Comparison of ENCODE assay signal across 10 mouse cellular contexts in genomic region chr9:96167168-96167585, GRCm38 (mm10). TPM values are rescaled to one million over a fixed set of nuclear protein-coding genes. Genes with fewer than 3 reads are reported as not detected.
DNase-seq lines count a peak whose midpoint lies in the region; ATAC-seq lines count a peak whose summit lies in the region.
"Had no signal": no experiment of that assay in that cellular context is flagged by ENCODE, and none has a peak within 500 bp of the region (broad histone marks: within the 10 kb centered on the region; RNA-seq: fewer than 3 reads in every experiment).

No protein-coding gene starts in this region.

- H3K36me3 ChIP-seq in neural tube, embryonic 15.5 days, result no peaks in the 10 kb centered on the region
- no peaks in the 10 kb centered on the region for H3K36me3 ChIP-seq in limb, embryonic 11.5 days (ENCODE audit: control insufficient read depth, insufficient read depth, low read length)

- no peaks in the 10 kb centered on the region for H3K4me1 ChIP-seq in neural tube, embryonic 15.5 days
- H3K4me1 ChIP-seq in limb, embryonic 11.5 days (ENCODE audit: control insufficient read depth, insufficient read depth, low read length), result no peaks in the 10 kb centered on the region
- H3K4me1 ChIP-seq: stomach, embryonic 15.5 days had no signal

- H3K27me3 ChIP-seq in neural tube, embryonic 15.5 days (replicated peaks), result no peaks in the 10 kb centered on the region
- H3K27me3 ChIP-seq in limb, embryonic 11.5 days (ENCODE audit: control insufficient read depth, insufficient read depth, low read length), result no peaks in the 10 kb centered on the region
- H3K27me3 ChIP-seq: stomach, embryonic 15.5 days had no signal

- no peak overlapping the region for H3K4me3 ChIP-seq in neural tube, embryonic 15.5 days (replicated peaks)
- no peak overlapping the region for H3K4me3 ChIP-seq in limb, embryonic 11.5 days (ENCODE audit: low read depth, low read length)
- H3K4me3 ChIP-seq: erythroblast, embryonic 14.5 days; stomach, embryonic 15.5 days had no signal

- H3K9me3 ChIP-seq in neural tube, embryonic 15.5 days (replicated peaks), result no peaks in the 10 kb centered on the region
- H3K9me3 ChIP-seq in limb, embryonic 11.5 days (ENCODE audit: control insufficient read depth, low read length), result no peaks in the 10 kb centered on the region
- H3K9me3 ChIP-seq: stomach, embryonic 15.5 days had no signal

- H3K27ac ChIP-seq in neural tube, embryonic 15.5 days (replicated peaks), result no peak overlapping the region
- H3K27ac ChIP-seq in limb, embryonic 11.5 days (replicated peaks; ENCODE audit: low read depth, low read length), result no peak overlapping the region
- H3K27ac ChIP-seq: stomach, embryonic 15.5 days had no signal

- 23% methylated on average over 5 of the region's 5 CpGs for WGBS in neural tube, embryonic 15.5 days
- WGBS in limb, embryonic 11.5 days, result 39% methylated on average over 5 of the region's 5 CpGs

- no peak for ATAC-seq in neural tube, embryonic 15.5 days (ENCODE audit: low FRiP score)
- peak; percentile 62; the same call in 1 of the 2 replicates for ATAC-seq in limb, embryonic 11.5 days (ENCODE audit: insufficient number of reproducible peaks, low FRiP score, low TSS enrichment, low read depth)
- peak; percentile 74; the same call in 1 of the 2 replicates for ATAC-seq in neutrophil, adult 5-6 weeks (ENCODE audit: extremely low read depth, insufficient number of reproducible peaks, low FRiP score, poor library complexity, severe bottlenecking)

- DNase-seq in neural tube, embryonic 10.5 days (ENCODE audit: extremely low spot score, low spot score), result peak; percentile 91
- DNase-seq in cerebellum, adult 18-20 months, result peak; percentile 28 to 48
- DNase-seq in frontal cortex, postnatal 25 days (ENCODE audit: low spot score in 2 of 2), result peak; percentile 34 to 50
- DNase-seq in kidney, adult 18-20 months, result peak; percentile 81
- peak; percentile 91 for DNase-seq in limb, embryonic 11.5 days (ENCODE audit: low spot score)
- DNase-seq in testis, postnatal 10 days (ENCODE audit: low spot score), result peak; percentile 91

- H3K4me2 ChIP-seq in neural tube, embryonic 15.5 days, result no peak overlapping the region
- H3K4me2 ChIP-seq in limb, embryonic 11.5 days (ENCODE audit: low read depth, severe bottlenecking), result no peak overlapping the region
- H3K4me2 ChIP-seq: stomach, embryonic 15.5 days had no signal

- H3K9ac ChIP-seq in neural tube, embryonic 15.5 days (replicated peaks), result no peak overlapping the region
- no peak overlapping the region for H3K9ac ChIP-seq in limb, embryonic 11.5 days (ENCODE audit: low read length)
- H3K9ac ChIP-seq: stomach, embryonic 15.5 days had no signal

RNA-seq across cellular contexts. Expression of gene Tfdp2, which starts 28.9 kb away (rescaled TPM):
- polyA plus RNA-seq in neural tube, embryonic 15.5 days (2015; fragmentation: Nextera tagmentation; extraction: Ambion mirVana), result 16.2 and 18.5 TPM in 2 replicates
- 65.8 and 66.0 TPM in 2 replicates for polyA plus RNA-seq in limb, embryonic 11.5 days (2014; fragmentation: Nextera tagmentation; extraction: Ambion mirVana)
- total RNA-seq in neutrophil, adult 5-6 weeks (2017), result 31.3 and 32.0 TPM in 2 replicates

RNA-seq across cellular contexts. Expression of gene Gk5, which starts 48.0 kb away (rescaled TPM):
- polyA plus RNA-seq in neural tube, embryonic 15.5 days (2015; fragmentation: Nextera tagmentation; extraction: Ambion mirVana), result 2.5 and 2.9 TPM in 2 replicates
- 4.1 and 5.0 TPM in 2 replicates for polyA plus RNA-seq in limb, embryonic 11.5 days (2014; fragmentation: Nextera tagmentation; extraction: Ambion mirVana)
- total RNA-seq in neutrophil, adult 5-6 weeks (2017), result 4.4 and 5.8 TPM in 2 replicates
- polyA plus RNA-seq: erythroblast, embryonic 14.5 days had no signal

Comparison
In these comparisons a context has a peak if more than half of its experiments do, and no peak if none do; other contexts are left out.
1. DNase-seq: peak in every context shown above with its lines; median percentile 91 in neural tube, embryonic 10.5 days; 91 in limb, embryonic 11.5 days; 91 in testis, postnatal 10 days; 81 in kidney, adult 18-20 months; 42 in frontal cortex, postnatal 25 days; 38 in cerebellum, adult 18-20 months.